Mouse (Mus musculus) cerebellum, adult 11-12 months (tissue): Measurements from ENCODE around the gene Olfr1377.
"Not testable (repeated sequence)": the region's sequence is repeated elsewhere in the genome, so short reads cannot be mapped to it uniquely, and the experiment has no call there.

ENCODE experiments used
- DNase-seq: peaks from one replicate; pipeline ENCODE4 v3.0.0; 2022

Gene Olfr1377

GRCm38 (mm10) chr11:50981667-50982066, at the start of gene Olfr1377:
Gene Olfr1377, plus strand, starts transcription at chr11:50981967.
- DNase-seq = no peak

GRCm38 (mm10) chr11:50932040-50932439, 49.7 kb upstream of the Olfr1377 start:
- no peak for DNase-seq

GRCm38 (mm10) chr11:50938435-50938834, 43.3 kb upstream of the Olfr1377 start:
- DNase-seq = no peak

GRCm38 (mm10) chr11:50939621-50940366, 42.0 kb upstream of the Olfr1377 start:
- DNase-seq = no peak

- DNase-seq = no peak
These were observed 39.4 kb upstream of the Olfr1377 start for GRCm38 (mm10) chr11:50942386-50942785.

- no peak for DNase-seq
These were observed 38.3 kb upstream of the Olfr1377 start, which contains the start of gene 4933414I15Rik for GRCm38 (mm10) chr11:50943506-50943905. Gene 4933414I15Rik, minus strand, starts transcription at chr11:50943765.

GRCm38 (mm10) chr11:50952290-50952689, 29.5 kb upstream of the Olfr1377 start:
- DNase-seq = no peak

GRCm38 (mm10) chr11:50953665-50954064, 28.1 kb upstream of the Olfr1377 start, which contains the start of gene Prop1:
Gene Prop1, minus strand, starts transcription at chr11:50953765.
- no peak for DNase-seq

GRCm38 (mm10) chr11:50964886-50965285, 16.9 kb upstream of the Olfr1377 start:
- DNase-seq = no peak

GRCm38 (mm10) chr11:50966230-50966629, 15.5 kb upstream of the Olfr1377 start, which contains the start of gene Olfr1378:
Gene Olfr1378, plus strand, starts transcription at chr11:50966530.
- no peak for DNase-seq

GRCm38 (mm10) chr11:50977216-50977615, 4.6 kb upstream of the Olfr1377 start:
- DNase-seq = no peak

- no peak for DNase-seq
These were observed 21.5 kb downstream of the Olfr1377 start, which contains the start of gene Olfr51 for GRCm38 (mm10) chr11:51003296-51003695. Gene Olfr51, plus strand, starts transcription at chr11:51003596.

GRCm38 (mm10) chr11:51011821-51012220, 30.1 kb downstream of the Olfr1377 start:
- DNase-seq = no peak

GRCm38 (mm10) chr11:51013936-51014335, 32.2 kb downstream of the Olfr1377 start, which contains the start of gene Olfr54:
Gene Olfr54, plus strand, starts transcription at chr11:51014236.
- DNase-seq = no peak

GRCm38 (mm10) chr11:51016341-51016740, 34.6 kb downstream of the Olfr1377 start:
- no peak for DNase-seq

GRCm38 (mm10) chr11:51026811-51027210, 45.0 kb downstream of the Olfr1377 start:
- DNase-seq = not testable (repeated sequence)

- DNase-seq = not testable (repeated sequence)
These were observed 47.6 kb downstream of the Olfr1377 start for GRCm38 (mm10) chr11:51029381-51029780.

- no peak for DNase-seq
These were observed 48.5 kb downstream of the Olfr1377 start for GRCm38 (mm10) chr11:51030225-51030624.

- DNase-seq = no peak
These were observed 51.1 kb downstream of the Olfr1377 start for GRCm38 (mm10) chr11:51032851-51033250.

- not testable (repeated sequence) for DNase-seq
These were observed 52.4 kb downstream of the Olfr1377 start for GRCm38 (mm10) chr11:51034141-51034540.

- DNase-seq = no peak
These were observed 54.2 kb downstream of the Olfr1377 start for GRCm38 (mm10) chr11:51035951-51036350.
